Mouse (Mus musculus) embryonic facial prominence, embryonic 12.5 days (tissue): ENCODE data around the gene Apobec4. TPM values are rescaled to one million over a fixed set of nuclear protein-coding genes. Genes with fewer than 3 reads are reported as not detected.
"Not testable (repeated sequence)": the region's sequence is repeated elsewhere in the genome, so short reads cannot be mapped to it uniquely, and the experiment has no call there.

ENCODE experiments used
- ATAC-seq: fragments of 200-750 bp; cut with Nextera tagmentation; 2 replicates; pipeline ENCODE4 v1.8.0; 2017; ENCODE audit not compliant: insufficient number of reproducible peaks, insufficient read depth, low FRiP score, low TSS enrichment
- H3K27ac ChIP-seq: fragments of 300-500 bp; sonication (generic); 2 replicates; pipeline ENCODE4 v1.5.1; 2016; ENCODE audit warnings: mild to moderate bottlenecking
- H3K27me3 ChIP-seq: fragments of 300-500 bp; sonication (generic); 2 replicates; pipeline ENCODE4 v1.6.1; 2016; ENCODE audit warnings: mild to moderate bottlenecking, moderate library complexity
- H3K36me3 ChIP-seq: fragments of 300-500 bp; sonication (generic); 2 replicates; pipeline ENCODE4 v1.6.1; 2016; ENCODE audit warnings: mild to moderate bottlenecking
- H3K4me1 ChIP-seq: fragments of 300-500 bp; sonication (generic); 2 replicates; pipeline ENCODE4 v1.6.1; 2016
- H3K4me2 ChIP-seq: fragments of 300-500 bp; sonication (generic); replicated peaks from 2 replicates; pipeline ENCODE4 v1.6.1; 2016; ENCODE audit warnings: mild to moderate bottlenecking, moderate library complexity
- H3K4me3 ChIP-seq: fragments of 300-500 bp; sonication (generic); 2 replicates; pipeline ENCODE4 v1.5.1; 2016; ENCODE audit warnings: mild to moderate bottlenecking
- H3K9ac ChIP-seq: fragments of 300-500 bp; sonication (generic); 2 replicates; pipeline ENCODE4 v1.6.1; 2016; ENCODE audit warnings: mild to moderate bottlenecking, moderate library complexity
- H3K9me3 ChIP-seq: fragments of 300-500 bp; sonication (generic); 2 replicates; pipeline ENCODE4 v1.6.1; 2016; ENCODE audit warnings: mild to moderate bottlenecking, moderate library complexity
- WGBS: fragments of 180-500 bp; shearing (Covaris S2); methylation state at CpG from one replicate; pipeline ENCODE4 v1.1.7; 2016; 5-methylcytosine and 5-hydroxymethylcytosine counted together
- polyA plus RNA-seq: library from polyadenylated mRNA; unstranded; fragments of >200 nt; fragmentation: Nextera tagmentation; extraction: Ambion mirVana; gene quantifications from 2 replicates; pipeline ENCODE4 v1.2.1, GENCODE M21; 2016

Gene Apobec4
- polyA plus RNA-seq, 1 experiment from 2014 or later, result not detected

DNA sequence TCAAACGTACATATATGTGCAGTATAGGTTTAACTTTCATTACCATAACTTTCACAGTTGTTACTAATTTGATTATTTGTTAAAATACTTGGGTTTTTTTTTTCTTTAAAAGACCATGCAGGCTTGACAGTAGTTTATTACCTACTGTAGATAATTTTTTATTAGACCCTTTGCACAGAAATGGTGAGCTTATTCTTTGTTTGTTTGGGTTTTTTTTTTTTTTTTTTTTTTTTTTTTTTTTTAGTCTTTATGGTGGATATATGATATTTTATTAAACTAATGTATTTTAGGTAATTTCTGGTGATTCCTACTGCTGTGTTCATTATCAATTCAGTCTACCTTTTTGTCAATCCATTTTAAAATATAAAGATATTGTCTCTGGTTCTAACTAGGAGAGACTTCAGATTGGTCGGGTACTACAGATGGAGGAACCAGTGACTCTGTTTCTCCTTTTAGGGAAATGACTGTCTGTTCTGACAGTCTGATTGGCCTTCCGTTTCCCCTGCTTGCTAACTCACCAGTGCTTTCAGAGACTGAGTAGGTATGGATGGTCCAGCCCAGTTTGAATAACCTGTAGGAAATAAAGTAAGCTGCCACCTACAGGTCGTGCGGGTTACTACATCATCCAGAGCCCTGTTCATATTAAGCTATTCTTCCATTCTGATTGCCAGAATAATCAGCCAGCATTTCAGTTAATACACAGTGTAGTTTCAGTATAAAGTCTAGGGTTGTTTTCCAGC, 17.6 kb downstream of the Apobec4 start:
- 8% methylated on average over 5 of the region's 5 CpGs for WGBS
- H3K4me2 ChIP-seq, result peak overlapping the region; percentile 97
- 0 out of 2 replicates have a peak, but pooled peaks cover 4% of the 10 kb centered on the region for H3K4me1 ChIP-seq
- no peak overlapping the region for H3K27ac ChIP-seq
- peaks cover 26% of the 10 kb centered on the region for H3K36me3 ChIP-seq
- no peak overlapping the region; the same call in 1 of the 2 replicates for H3K4me3 ChIP-seq
- H3K27me3 ChIP-seq, result 0 out of 2 replicates have a peak, but pooled peaks cover 3% of the 10 kb centered on the region
- H3K9me3 ChIP-seq, result no peaks in the 10 kb centered on the region
- no peak overlapping the region for H3K9ac ChIP-seq
- no peak for ATAC-seq

DNA sequence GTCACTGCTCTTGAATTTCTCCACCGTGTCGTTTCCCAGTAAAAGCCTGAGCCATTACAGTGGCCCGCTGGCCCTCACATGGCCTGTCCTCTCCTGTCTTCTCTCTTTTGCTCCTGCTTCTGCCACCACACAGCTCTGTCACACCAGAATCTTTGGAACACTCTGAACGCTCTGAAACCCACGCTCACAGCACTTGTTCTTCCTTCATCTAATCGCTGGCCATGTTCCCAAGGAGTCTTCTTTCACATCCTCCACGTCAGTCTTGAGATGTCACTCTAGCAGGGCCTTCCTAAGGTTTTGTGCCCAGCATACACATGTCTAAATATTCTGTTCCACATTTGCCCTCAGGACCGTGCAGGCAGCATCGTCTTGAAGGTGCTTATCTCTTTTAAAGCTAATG, 20.7 kb downstream of the Apobec4 start:
- Histone ChIP-seq H3K36me3 (peaks cover 48% of the 10 kb centered on the region), H3K9ac (no peak overlapping the region)
- 86% methylated on average over 9 of the region's 9 CpGs for WGBS

DNA sequence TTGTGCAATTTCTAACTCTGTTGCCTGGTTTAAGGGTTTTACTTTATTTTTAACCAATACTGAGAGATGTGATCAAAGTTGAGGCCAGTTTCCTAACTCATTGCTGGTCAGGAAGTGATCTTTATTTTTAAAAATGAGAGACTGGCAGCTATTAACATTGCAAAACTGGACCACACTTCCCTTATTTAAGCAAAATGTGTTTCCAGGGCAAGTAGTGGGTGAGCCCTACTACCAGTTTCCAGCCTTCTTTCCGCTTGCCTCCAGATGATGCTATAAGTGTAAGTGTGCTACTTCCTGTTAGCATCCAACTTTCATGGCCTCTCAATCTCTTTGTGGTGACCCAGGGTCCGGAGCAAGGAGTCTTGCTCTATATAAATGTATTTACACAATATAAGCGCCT, 24.2 kb downstream of the Apobec4 start:
- not testable (repeated sequence) for ATAC-seq, H3K9ac ChIP-seq

More for the DNA sequence above, 20.7 kb downstream of the Apobec4 start:
- H3K4me1 ChIP-seq, result no peaks in the 10 kb centered on the region
- no peak for ATAC-seq
- no peaks in the 10 kb centered on the region for H3K27me3 ChIP-seq
- H3K9me3 ChIP-seq, result no peaks in the 10 kb centered on the region
- H3K27ac ChIP-seq, result no peak overlapping the region
- H3K4me2 ChIP-seq, result no peak overlapping the region
- H3K4me3 ChIP-seq, result no peak overlapping the region

DNA sequence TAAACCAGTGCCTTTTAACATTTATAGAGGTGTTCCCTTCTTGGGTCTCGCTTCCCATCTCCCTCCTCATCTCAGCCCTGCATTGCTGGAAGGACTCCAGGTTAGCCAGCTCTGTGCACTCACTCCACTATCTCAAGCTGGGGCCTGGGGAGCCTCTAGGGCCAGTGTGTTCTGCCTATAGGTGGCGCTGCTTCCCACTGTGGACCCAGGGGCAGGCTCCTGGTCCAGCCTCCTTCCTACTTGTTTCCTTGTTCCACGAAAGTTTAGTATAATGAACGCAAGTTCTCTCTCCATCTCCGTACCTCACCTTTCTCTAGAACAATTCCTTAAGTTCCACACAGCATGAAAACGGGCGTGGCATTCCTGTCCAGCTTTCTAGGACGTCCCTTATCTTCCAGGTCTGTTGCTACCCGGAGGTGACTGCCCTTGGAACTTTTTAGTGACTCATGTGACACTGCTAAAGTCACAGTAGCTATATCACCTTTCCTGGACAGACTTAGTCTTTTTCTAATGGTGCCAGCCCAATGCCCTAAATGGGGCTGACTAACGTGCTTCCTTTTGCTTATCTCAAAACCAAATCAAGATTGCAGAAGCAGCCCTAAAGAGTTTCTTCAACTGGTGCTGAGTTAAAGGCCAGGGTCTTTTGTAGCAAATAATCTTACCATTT, 28.9 kb downstream of the Apobec4 start:
- ATAC-seq, result peak; percentile 56; the same call in 1 of the 2 replicates
- no peak overlapping the region for H3K27ac ChIP-seq
- H3K27me3 ChIP-seq, result no peaks in the 10 kb centered on the region
- H3K36me3 ChIP-seq, result peaks cover 13% of the 10 kb centered on the region
- WGBS, result 34% methylated on average over 10 of the region's 10 CpGs
- H3K4me1 ChIP-seq, result no peaks in the 10 kb centered on the region
- no peaks in the 10 kb centered on the region for H3K9me3 ChIP-seq
- no peak overlapping the region for H3K4me3 ChIP-seq
- no peak overlapping the region for H3K4me2 ChIP-seq
- no peak overlapping the region for H3K9ac ChIP-seq

More for the DNA sequence above, 24.2 kb downstream of the Apobec4 start:
- H3K27me3 ChIP-seq, H3K4me3 ChIP-seq, H3K4me2 ChIP-seq, H3K27ac ChIP-seq, H3K9me3 ChIP-seq, H3K4me1 ChIP-seq: not testable (repeated sequence)
- peaks cover 50% of the 10 kb centered on the region for H3K36me3 ChIP-seq
- 92% methylated on average over 3 of the region's 3 CpGs for WGBS

DNA sequence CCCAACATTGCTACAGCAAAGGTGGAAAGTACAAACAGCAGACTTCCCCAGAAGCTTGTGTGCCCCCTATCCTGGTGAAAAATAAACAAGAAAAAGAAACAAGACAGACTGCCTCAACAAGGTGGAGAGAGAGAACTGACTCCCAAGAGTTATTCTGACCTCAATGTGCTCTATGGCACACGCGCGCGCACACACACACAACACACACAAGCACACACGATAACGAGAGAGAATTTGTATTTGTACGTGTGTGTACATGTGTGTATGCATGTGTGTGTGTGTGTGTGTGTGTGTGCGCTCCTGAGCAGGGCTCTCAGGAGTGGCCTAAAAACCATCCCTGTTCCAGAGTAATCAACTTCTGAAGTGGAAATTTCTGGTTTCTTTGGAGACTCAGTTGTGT, 34.3 kb downstream of the Apobec4 start:
- no peak overlapping the region for H3K9ac ChIP-seq
- no peak for ATAC-seq

DNA sequence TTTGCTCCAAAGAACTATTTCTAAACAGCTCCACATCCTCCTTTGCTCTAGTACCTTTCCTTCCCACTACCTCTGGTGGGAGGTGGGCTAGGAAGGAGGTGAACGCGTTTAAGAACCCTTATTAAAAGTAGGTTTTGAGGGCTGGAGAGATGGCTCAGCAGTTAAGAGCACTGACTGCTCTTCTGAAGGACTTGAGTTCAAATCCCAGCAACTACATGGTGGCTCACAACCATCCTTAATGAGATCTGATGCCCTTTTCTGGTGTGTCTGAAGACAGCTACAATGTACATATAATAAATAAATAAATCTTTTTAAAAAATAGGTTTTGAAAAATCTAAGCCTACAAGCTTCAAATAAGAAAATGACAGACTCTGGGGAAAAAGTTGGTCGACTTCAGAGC, 35.1 kb downstream of the Apobec4 start:
- H3K36me3 ChIP-seq, H3K9me3 ChIP-seq, H3K9ac ChIP-seq, H3K4me2 ChIP-seq, H3K4me3 ChIP-seq, H3K27ac ChIP-seq, H3K27me3 ChIP-seq, ATAC-seq, H3K4me1 ChIP-seq: not testable (repeated sequence)
- 80% methylated on average over 3 of the region's 3 CpGs for WGBS

More for the DNA sequence above, 34.3 kb downstream of the Apobec4 start:
- no peak overlapping the region for H3K27ac ChIP-seq
- H3K4me2 ChIP-seq, result no peak overlapping the region
- no peaks in the 10 kb centered on the region for H3K9me3 ChIP-seq
- no peaks in the 10 kb centered on the region for H3K36me3 ChIP-seq
- no peak overlapping the region for H3K4me3 ChIP-seq
- H3K4me1 ChIP-seq, result no peaks in the 10 kb centered on the region
- 97% methylated on average over 8 of the region's 8 CpGs for WGBS
- H3K27me3 ChIP-seq, result no peaks in the 10 kb centered on the region

DNA sequence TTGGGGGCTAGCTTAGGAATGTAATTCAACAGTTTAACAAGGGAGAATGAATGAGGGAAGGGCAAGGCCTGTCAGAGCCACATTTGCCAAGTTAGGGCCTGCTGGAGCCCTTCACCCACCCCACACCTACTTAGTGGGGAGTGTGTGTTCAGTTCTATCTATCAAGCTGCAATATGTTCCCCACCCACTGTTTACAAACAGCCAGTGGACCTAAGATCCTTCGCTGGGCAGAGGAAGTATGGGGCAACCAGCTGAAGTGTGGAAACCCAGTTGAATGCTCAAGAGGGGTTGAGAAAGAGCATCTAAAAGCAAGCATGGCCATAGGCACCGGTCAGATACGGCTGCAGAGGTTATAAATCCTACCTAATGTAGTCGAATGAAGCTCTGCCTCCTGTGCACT, 36.6 kb downstream of the Apobec4 start:
- Histone ChIP-seq H3K27me3 (no peaks in the 10 kb centered on the region), H3K9me3 (no peaks in the 10 kb centered on the region), H3K4me1 (peaks cover 8% of the 10 kb centered on the region; the same call in 1 of the 2 replicates), H3K27ac (no peak overlapping the region), H3K4me2 (no peak overlapping the region), H3K4me3 (no peak overlapping the region), H3K36me3 (no peaks in the 10 kb centered on the region), H3K9ac (no peak overlapping the region)
- WGBS, result 91% methylated on average over 4 of the region's 4 CpGs
- ATAC-seq, result no peak

DNA sequence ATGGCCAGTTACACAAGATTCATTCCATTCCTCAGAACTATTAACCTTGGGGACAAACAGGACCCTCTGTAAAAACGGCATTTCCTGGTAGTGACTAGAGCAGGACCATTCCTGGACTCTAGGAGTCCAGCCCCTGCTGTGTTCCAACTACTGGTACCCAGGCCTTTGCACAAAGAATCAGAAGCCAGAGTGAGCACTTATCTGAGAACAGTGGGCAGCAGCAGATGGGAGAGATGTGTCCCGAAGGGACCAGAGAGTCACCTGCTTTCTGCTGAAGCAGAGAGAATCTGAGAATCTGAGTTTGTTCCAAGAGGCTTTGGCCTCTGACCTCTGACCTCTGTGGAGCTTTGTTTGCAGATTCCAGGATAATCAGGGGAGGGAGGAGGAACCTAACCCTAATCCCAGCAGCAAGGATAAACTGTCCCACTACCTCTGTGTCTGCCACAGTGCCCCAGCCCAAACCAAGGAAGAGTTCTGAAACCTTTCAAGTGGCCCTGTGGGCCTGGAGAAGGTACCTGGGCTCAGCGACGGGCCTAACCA, 37.8 kb downstream of the Apobec4 start:
- WGBS, result 22% methylated on average over 4 of the region's 4 CpGs
- no peak overlapping the region for H3K27ac ChIP-seq
- no peak for ATAC-seq

DNA sequence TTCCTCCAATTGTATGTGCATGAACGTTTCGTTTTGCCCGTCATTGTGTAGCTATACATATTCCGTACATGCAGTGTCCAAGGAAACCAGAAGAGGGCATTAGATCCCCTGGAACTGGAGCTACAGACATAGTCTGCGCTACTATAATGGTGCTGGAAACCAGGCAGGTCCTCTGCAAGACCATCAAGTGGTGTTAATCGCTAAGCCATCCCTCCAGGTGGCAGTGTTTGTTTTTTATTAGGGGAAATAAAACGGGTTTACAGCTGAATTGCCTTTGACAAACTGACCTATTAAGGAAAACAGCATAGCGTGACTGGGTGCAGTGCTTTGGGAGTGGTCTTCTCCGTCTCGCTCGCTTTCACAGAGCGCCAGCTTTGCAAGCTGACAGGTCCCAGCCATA, 39.9 kb downstream of the Apobec4 start:
- H3K4me1 ChIP-seq, result peaks cover 8% of the 10 kb centered on the region; the same call in 1 of the 2 replicates
- H3K9ac ChIP-seq, result no peak overlapping the region
- no peaks in the 10 kb centered on the region for H3K9me3 ChIP-seq
- no peak overlapping the region for H3K4me3 ChIP-seq
- H3K36me3 ChIP-seq, result no peaks in the 10 kb centered on the region
- H3K4me2 ChIP-seq, result no peak overlapping the region
- H3K27me3 ChIP-seq, result no peaks in the 10 kb centered on the region
- no peak overlapping the region for H3K27ac ChIP-seq
- WGBS, result 34% methylated on average over 12 of the region's 12 CpGs
- ATAC-seq, result no peak

More for the DNA sequence above, 37.8 kb downstream of the Apobec4 start:
- Histone ChIP-seq H3K4me3 (no peak overlapping the region), H3K9ac (no peak overlapping the region), H3K4me1 (peaks cover 8% of the 10 kb centered on the region; the same call in 1 of the 2 replicates), H3K27me3 (no peaks in the 10 kb centered on the region), H3K9me3 (no peaks in the 10 kb centered on the region), H3K4me2 (no peak overlapping the region), H3K36me3 (no peaks in the 10 kb centered on the region)

DNA sequence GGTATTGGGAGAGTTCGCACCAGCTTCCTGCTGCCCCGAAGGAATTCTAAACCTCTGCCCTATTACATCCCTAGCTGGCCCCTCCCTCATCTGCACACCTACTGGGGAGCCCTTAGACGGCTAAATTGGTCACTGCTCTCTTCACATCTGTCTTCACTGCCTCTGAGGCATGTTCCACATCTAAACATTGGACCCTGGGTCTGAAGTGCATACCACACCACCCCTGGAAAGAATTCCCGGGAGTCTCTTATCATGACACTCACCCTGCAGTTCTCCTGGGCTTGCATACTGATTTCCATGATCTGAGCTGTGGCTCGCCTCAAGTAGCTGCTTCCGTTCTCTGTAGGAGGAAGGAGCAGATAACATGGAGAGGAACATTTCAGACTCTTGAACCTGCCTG, 40.5 kb downstream of the Apobec4 start:
- H3K4me3 ChIP-seq, result no peak overlapping the region
- no peak for ATAC-seq
- H3K27me3 ChIP-seq, result no peaks in the 10 kb centered on the region
- no peaks in the 10 kb centered on the region for H3K9me3 ChIP-seq
- H3K36me3 ChIP-seq, result no peaks in the 10 kb centered on the region
- H3K27ac ChIP-seq, result no peak overlapping the region
- no peak overlapping the region for H3K9ac ChIP-seq
- H3K4me2 ChIP-seq, result no peak overlapping the region
- peaks cover 8% of the 10 kb centered on the region; the same call in 1 of the 2 replicates for H3K4me1 ChIP-seq
- WGBS, result 22% methylated on average over 6 of the region's 6 CpGs

DNA sequence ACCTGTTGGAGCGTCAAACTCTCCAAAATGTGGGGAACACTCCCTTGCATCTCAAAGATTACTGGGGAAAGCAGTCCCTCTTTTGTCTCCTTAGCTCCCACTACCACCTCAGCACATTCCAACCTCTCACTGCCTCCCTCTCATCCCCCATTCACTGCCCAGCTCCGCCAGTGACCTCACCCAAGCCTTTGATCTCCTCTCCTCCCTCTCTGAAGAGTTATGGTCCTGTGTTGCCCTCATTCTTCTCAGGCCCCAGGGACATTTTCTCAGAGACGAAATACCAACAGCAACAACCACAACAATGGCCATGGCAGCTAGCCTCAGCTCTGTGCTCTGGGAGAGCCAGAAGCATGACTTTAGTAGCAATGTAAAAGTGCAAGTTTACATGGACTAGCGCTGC, 40.9 kb downstream of the Apobec4 start:
- no peak for ATAC-seq
- no peak overlapping the region for H3K27ac ChIP-seq
- H3K27me3 ChIP-seq, result no peaks in the 10 kb centered on the region
- no peak overlapping the region for H3K4me2 ChIP-seq
- no peak overlapping the region for H3K4me3 ChIP-seq
- H3K36me3 ChIP-seq, result no peaks in the 10 kb centered on the region
- no peak overlapping the region for H3K9ac ChIP-seq
- WGBS, result 39% methylated on average over 4 of the region's 4 CpGs
- no peaks in the 10 kb centered on the region for H3K9me3 ChIP-seq
- H3K4me1 ChIP-seq, result peaks cover 8% of the 10 kb centered on the region; the same call in 1 of the 2 replicates
